Mouse (Mus musculus): Measurements from ENCODE around the gene Slco2a1.

Gene Slco2a1

DNA sequence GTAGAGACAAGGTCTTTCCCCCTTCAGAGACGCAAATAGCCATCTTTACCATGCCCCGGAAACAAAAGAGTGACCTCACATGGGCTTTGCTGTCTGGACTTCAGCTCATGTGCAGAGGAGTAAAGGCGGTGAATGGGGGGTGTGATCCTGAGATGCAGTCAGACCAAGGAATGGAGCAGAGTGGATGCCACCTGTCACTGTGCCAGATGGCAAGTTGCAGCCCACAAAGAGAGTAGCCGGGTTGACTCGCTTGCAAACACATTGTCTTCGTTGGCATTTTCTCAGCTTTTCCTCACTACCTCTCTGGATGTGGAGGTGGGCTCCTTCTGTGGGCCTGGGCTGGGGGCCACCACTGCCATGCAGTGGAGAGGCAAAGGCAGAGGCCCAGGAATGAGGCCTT, 98.2 kb downstream of the Slco2a1 start:
- DNase-seq (ENCODE audit: low read depth) = no peak

GRCm38 (mm10) chr9:103087301-103087700, 98.8 kb downstream of the Slco2a1 start:
- no peak for DNase-seq (ENCODE audit: low read depth)

DNA sequence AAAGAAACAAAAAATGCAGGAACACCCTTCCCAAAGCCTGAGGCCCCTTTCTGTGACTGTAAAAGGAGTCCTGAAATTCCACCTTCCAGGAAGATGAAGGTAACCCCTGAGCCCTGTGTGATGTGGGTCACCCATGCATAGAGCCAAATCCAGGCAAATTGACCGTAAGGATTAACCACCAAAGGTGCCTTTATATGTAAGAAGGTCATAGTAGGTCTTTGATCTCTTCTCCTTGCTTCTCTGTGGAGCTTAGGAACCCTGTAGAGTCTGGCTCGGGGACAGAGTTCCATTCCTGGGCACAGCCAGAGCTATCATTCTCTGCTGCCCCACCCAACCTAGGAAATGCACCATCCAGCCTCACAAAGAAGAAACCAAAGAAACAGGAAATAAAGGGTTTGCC, 100.1 kb downstream of the Slco2a1 start:
- no peak for DNase-seq (ENCODE audit: low read depth)

DNA sequence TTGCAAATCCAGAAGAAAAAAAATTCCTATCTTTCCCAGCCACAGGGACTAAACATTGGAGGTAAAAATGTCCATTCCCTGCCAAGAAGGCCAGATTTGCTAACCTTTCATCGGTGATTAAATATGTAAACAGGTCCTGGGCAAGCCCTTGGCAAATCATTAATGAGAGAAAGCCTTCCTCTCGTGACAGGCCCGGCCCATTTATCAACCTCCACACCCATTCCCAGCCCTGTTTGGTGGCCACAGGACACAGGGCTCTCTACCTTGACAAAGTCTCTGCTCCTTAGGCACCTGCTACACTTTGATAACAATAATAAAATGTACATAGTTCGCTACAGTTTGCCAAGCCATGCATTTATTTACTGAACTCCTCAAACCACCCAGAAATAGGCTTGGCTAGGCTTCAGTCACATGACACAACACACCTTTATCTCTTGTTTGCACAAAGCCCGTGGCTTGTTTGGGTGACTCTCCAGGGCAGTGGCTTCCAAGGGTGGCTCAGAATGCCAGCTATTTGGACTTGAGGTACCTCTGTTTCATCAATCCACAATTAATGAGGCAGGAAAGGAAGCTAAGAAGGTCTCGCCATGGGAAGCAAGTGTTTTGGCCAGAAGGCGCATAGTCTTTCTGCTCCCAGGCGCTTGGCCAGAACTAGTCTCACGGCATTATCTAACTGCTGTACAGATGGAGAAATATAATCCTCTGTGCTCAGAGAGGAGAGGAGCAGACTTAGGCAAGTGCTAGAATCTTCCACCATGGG, 101.8 kb downstream of the Slco2a1 start:
- no peak for DNase-seq (ENCODE audit: low read depth)

DNA sequence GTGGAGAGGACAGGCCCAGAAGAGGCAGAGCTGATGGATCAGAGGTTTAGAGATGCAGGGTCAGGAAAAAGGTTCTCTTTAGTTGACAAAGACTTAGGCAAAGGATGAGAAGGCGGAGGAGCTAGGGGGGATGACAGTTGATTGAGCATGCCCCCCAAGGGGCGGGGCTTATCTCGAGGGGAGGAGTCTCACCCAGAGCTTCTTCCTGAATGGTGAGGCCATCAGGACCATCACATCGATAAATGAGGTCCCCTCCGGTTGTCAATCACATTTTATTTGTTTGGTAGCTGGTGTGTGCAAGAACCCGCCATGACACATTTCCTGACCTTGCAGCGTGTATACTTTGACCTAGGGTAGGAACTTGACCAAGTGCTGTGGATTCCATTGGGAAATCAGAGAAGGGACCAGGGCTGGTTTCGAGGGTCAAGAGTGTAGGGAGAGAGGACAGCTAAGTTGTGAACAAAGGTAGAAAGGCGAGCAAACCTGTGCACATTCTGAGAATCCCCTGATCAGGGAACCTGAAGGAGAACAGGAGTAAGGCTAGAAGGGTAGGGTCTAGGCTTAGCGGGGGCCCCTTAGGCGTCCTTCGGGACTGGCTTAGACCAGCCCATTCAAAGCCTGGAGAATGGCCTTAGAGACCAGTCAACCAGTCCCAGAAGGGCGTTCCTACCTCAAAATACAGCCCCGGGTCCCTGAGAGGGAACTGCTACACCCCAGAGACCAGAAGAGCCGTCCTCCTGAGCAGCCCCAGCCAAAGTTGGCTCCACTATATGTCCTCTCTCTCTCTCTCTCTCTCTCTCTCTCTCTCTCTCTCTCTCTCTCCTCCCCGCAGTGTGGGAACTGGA, 102.7 kb downstream of the Slco2a1 start:
- DNase-seq (ENCODE audit: low read depth) = no peak

- peak; percentile 88 for DNase-seq (ENCODE audit: low read depth)
These were observed 103.7 kb downstream of the Slco2a1 start for GRCm38 (mm10) chr9:103092248-103092647.

GRCm38 (mm10) chr9:103093681-103094080, 105.2 kb downstream of the Slco2a1 start:
- no peak for DNase-seq (ENCODE audit: low read depth)

DNA sequence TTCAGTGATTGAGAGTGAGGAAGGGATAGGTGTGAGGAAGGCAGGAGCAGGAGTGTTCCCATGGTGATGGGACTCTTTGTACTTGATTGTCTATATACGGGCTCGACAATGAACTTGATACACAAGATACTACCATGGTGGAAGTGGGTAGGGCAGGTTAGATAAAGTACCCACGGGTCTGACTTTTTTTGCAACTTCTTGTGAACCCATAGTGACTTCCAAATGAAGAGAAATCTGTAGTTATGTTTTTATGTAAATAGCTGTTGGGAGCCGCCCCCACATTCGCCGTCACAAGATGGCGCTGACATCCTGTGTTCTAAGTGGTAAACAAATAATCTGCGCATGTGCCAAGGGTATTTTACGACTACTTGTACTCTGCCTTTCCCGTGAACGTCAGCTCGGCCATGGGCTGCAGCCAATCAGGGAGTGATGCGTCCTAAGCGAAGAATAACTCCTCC, 119.9 kb downstream of the Slco2a1 start:
- peak; percentile 93 for DNase-seq (ENCODE audit: low read depth)

DNA sequence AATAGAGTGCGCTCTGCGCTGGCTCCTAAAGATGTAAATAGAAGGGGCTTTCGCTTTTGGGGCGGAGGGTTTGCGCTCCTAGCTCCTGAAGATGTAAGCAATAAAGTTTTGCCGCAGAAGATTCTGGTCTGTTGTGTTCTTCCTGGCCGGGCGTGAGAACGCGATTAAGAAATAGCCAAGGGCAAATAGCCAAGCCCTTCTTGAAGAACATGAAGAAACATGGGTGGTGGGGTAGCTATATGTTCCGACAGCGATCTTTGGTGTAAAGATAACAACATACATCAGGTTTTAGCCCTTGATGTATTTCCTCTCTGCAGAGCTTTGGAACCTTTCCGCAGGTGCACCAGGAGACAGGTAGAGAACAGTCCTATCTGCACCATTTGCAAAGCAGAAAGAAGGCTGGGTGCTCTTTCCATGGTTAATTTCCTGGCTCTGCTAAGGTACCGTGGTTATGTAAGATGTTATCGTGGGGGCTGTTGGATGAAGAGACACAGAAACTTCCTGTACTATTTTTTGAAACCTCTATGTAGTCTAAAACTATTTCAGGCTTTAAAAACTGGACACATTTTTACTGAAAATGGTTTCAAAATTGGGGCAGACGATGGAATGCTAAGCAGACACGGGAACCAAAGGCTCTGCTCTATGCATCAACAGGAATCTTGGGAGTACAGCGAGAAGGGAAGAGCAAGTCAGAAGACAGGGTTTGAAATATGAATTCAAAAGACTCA, 120.6 kb downstream of the Slco2a1 start:
- DNase-seq (ENCODE audit: low read depth) = peak; percentile 73

DNA sequence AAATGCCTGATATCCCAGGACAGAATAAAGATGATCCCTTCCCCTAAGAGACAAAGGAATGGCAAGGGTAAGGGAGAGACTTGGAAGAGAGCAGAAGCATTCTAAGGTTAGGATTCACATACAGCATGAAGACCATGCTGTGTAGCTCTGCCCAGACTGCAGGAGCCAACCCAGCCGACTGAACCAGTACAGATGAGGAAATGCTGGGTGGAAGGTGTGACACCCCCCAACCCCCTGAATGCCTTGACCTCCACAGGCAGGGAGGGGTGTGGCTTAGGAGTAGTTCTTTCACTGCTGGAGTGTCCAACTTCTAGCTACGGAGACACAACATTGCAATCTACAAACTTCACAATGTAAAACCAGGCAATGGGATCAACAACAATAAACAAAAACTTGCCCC, 121.4 kb downstream of the Slco2a1 start:
- DNase-seq (ENCODE audit: low read depth) = no peak

- DNase-seq (ENCODE audit: low read depth) = peak; percentile 68
These were observed 122.4 kb downstream of the Slco2a1 start for GRCm38 (mm10) chr9:103110727-103111501.

DNA sequence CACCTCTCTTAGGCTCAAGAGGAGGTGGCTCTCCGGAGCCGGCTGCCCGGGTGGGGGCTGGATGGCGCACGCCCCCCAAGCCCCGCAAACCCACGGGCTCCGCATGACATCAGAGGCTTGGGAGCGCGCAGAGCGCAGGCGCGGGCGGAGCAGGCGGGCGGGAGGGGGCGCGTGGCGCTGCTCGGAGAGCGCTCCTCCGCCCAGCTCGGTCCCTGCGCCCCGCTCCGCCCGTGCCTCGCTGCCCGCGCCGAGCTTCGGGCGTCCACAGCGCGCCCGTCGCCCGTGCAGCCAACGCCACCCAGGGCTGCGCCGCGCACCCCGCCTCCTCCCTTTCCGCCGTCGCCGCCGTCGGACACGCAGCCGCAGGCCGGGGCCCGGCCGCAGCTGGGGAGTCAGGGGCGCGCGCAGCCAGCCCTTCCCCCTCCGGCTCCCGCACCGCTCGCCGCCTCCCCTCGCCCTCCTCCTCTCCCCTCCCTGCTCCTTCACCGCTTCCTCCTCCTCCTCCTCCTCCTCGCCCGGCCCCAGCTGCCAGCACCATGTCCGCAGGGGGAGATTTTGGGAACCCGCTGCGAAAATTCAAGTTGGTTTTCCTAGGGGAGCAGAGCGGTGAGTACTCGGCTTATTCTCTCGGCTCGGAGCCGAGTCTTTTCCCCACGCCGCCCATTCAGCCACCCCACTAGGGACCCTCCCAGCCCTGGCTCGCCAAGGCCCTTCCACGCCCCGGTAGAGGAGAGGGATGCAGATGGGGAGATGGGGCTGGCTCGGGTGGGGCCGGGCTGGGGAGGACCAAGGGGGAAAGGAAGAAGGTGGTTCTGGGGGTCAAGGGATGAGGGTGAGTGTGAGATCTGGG, 123.3 kb downstream of the Slco2a1 start, which contains the start of gene Rab6b:
Rab6b (plus strand) TSS at position 167 of the 850 bp plus-strand sequence.
- peak; percentile 80 for DNase-seq (ENCODE audit: low read depth)

DNA sequence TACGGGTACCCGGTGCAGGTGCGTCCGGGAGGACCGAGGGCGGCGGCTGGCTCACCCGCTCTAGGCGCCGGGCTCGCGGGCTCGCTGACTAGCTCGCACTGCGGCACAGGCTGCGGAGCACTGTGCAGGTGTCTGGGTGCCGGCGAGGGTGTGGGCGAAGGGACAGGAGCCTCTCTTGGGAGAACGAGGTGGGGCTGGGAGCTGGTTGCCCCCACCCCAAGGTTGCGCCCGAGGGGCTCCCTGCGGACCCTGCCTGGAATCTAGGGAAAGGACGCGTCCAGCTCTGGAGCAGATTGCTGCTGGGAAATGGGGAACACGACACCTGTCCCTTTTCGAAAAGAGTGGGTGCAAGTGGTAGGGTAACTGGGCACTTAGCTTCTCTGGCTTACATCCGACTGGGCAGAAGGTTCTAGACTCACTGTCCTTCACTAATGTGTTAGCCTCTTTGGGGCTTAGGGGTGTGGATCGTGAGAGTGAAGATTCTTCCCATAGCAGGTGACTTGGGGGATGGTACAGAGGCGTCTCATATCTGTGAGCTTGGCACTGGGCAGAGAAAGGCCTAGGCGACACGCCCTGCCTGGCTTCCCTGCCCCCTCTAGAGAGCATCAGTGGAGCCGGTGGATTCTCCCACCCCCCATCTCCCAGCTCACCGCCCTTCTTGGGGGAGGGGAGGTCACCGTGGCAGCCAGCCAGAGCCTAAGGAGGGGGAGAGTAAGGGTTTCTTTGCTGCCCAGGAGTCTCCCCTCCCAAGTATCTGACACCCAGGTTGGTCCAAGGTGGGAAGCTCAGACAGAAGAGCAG, 124.2 kb downstream of the Slco2a1 start:
- DNase-seq (ENCODE audit: low read depth) = peak; percentile 62

DNA sequence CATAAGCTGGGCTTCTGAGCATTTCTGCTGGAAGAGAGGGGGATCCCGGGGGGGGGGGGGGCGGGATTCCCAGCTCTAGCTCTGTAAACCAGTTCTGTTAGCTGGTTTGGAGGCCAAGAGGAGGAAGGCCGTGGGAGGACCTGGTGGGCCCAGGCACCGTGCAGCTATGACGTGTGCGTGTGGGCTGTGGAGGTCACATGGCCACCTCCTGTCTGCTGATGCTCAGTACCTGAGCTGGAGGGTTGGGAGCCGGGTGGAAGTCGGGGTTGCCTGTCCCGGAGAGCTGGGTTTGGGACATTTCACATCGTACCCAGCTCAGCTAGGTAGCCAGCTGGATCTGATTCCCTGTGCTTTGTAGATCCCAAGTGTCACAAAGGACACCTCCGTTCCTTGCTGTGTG, 124.8 kb downstream of the Slco2a1 start:
- peak; percentile 36 for DNase-seq (ENCODE audit: low read depth)

DNA sequence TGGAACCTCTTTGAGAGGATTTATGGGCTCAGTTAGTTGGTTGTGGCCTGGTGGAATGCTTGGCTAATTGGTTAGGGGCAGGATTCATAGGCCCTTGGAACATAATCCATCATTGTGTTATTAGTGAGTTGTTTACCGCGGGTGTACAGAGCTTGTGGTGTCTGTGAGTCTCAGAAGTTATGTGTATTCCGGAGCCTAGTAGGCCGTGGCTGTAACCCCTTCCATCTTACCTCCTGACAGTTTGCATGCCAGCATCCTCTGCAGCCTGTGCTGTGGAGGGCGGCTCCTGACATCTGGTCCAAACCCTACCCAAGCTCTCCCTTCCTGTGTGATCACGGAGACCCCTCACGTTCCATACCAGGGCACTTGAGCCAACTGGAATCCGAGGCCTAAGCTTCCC, 125.8 kb downstream of the Slco2a1 start:
- no peak for DNase-seq (ENCODE audit: low read depth)

- no peak for DNase-seq (ENCODE audit: low read depth)
These were observed 126.4 kb downstream of the Slco2a1 start for GRCm38 (mm10) chr9:103114901-103115300.

DNA sequence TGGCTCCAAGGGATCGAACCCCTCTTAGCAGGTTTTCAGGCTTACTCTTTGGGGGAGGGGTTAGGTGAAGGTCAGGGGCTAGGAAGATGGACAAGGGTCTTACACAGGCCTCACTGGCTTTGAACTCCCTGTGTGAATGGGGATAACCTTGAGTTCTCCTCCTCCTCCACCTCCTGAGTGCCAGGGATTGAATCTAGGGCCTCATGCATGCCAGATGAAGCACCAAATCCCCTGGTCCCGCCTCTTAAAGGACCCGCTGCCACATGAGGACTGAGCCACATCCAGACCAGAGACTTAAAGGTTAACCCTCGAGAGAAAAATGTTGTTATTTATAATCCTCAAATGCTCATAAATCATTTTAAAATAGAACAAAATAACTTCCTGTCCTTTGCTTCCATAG, 128.4 kb downstream of the Slco2a1 start:
- DNase-seq (ENCODE audit: low read depth) = no peak

- DNase-seq (ENCODE audit: low read depth) = no peak
These were observed 129.0 kb downstream of the Slco2a1 start for GRCm38 (mm10) chr9:103117495-103117894.

DNA sequence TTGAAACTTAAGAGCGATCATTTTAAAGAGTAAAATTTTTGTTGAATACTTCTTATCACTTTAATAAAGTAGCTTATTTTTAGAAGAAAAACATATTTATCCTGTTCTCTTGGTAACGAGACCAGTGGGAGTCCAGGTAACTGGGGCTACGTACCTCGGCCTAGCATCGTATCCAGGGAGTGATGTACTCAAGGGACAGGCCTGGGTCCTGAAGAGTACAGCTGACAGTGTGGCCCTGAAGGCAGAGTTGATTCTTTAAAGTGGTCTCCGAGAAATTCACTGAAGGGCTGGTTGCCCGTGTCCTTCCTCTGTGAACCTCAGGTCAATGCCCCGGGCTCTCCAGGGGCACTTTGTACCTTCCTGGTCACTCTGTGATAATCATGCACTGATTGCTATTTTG, 129.4 kb downstream of the Slco2a1 start:
- no peak for DNase-seq (ENCODE audit: low read depth)
